Mouse (Mus musculus): Measurements from ENCODE around the gene Fbp1. TPM values are rescaled to one million over a fixed set of nuclear protein-coding genes. Genes with fewer than 3 reads are reported as not detected.

The Fbp1 gene
- polyA plus RNA-seq, 1 experiment from 2014 or later: 0.68 TPM

Other genes starting within 250 kb of the Fbp1 start
- gene Platr25, start 127.6 kb downstream of the Fbp1 start, polyA plus RNA-seq (2015; fragmentation: Nextera tagmentation; extraction: Ambion mirVana): 29.9 and 31.2 TPM in 2 replicates
- 9.9 and 10.7 TPM in 2 replicates for gene Gm5141, start 102.5 kb downstream of the Fbp1 start, polyA plus RNA-seq (2015; fragmentation: Nextera tagmentation; extraction: Ambion mirVana)
- gene Fbp2, start 29.9 kb downstream of the Fbp1 start, polyA plus RNA-seq (2015; fragmentation: Nextera tagmentation; extraction: Ambion mirVana): 0.89 and 0.95 TPM in 2 replicates
- 28.6 and 30.1 TPM in 2 replicates for gene 2010111I01Rik, start 76.6 kb upstream of the Fbp1 start, polyA plus RNA-seq (2015; fragmentation: Nextera tagmentation; extraction: Ambion mirVana)